Mouse (Mus musculus): ENCODE data around the gene Plbd1. TPM values are rescaled to one million over a fixed set of nuclear protein-coding genes. Genes with fewer than 3 reads are reported as not detected.

Gene Plbd1
- polyA plus RNA-seq, 1 experiment from 2014 or later, result 6.0 TPM

DNA sequence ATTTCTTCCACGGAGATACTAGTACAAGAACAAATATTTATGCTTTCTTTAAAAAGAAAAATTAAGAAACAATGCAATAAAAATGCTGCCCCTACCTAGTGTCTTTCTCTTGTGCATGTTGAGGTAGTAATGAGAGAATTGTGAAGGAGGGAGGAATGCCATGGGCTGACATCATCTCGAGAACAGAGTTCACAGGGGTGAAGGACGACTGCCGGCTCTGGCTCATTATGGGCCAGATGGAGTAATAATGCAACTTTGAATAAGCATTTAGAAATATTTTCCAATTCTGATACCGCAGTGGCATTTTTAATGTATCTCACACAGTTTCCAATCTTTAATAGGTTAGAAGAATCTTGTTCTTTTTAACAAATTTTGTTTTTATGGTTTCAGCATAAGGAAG lies 95.7 kb downstream of the Plbd1 start:
- Histone ChIP-seq H3K9me3 (ENCODE audit: control insufficient read depth, low read depth, low read length) (peaks cover 16% of the 10 kb centered on the region), H3K4me3 (ENCODE audit: low read depth, low read length) (no peak overlapping the region), H3K36me3 (ENCODE audit: control insufficient read depth, insufficient read depth, low read length) (peaks cover 69% of the 10 kb centered on the region), H3K4me1 (ENCODE audit: control insufficient read depth, insufficient read depth, low read length) (no peaks in the 10 kb centered on the region), H3K27ac (ENCODE audit: low read length) (no peak overlapping the region), H3K9ac (replicated peaks; ENCODE audit: low read depth, low read length) (no peak overlapping the region), H3K27me3 (ENCODE audit: control insufficient read depth, insufficient read depth, low read length) (no peaks in the 10 kb centered on the region), H3K4me2 (replicated peaks; ENCODE audit: low read depth, low read length) (no peak overlapping the region)
- ATAC-seq (ENCODE audit: insufficient number of reproducible peaks, insufficient read depth, low FRiP score, low read depth), result no peak
- WGBS, result 83% methylated on average over 5 of the region's 5 CpGs

Other genes starting within 250 kb of the Plbd1 start
- 0.36 TPM in 2 replicates for gene E330021D16Rik, start 246.4 kb downstream of the Plbd1 start, polyA plus RNA-seq (2014; fragmentation: Nextera tagmentation; extraction: Ambion mirVana)
- gene Atf7ip, start 155.8 kb downstream of the Plbd1 start, polyA plus RNA-seq (2014; fragmentation: Nextera tagmentation; extraction: Ambion mirVana), result 49.9 and 59.3 TPM in 2 replicates
- 1.6 and 3.3 TPM in 2 replicates for gene Gucy2c, start 119.8 kb upstream of the Plbd1 start, polyA plus RNA-seq (2014; fragmentation: Nextera tagmentation; extraction: Ambion mirVana)
- gene Hist4h4, start 142.5 kb upstream of the Plbd1 start, polyA plus RNA-seq (2014; fragmentation: Nextera tagmentation; extraction: Ambion mirVana), result 2.1 and 2.8 TPM in 2 replicates
- gene H2afj, start 146.3 kb upstream of the Plbd1 start, polyA plus RNA-seq (2014; fragmentation: Nextera tagmentation; extraction: Ambion mirVana), result 130 and 144 TPM in 2 replicates
- gene BC049715, start 165.7 kb upstream of the Plbd1 start, polyA plus RNA-seq (2014; fragmentation: Nextera tagmentation; extraction: Ambion mirVana), result 1.7 and 2.5 TPM in 2 replicates
- gene Wbp11, start 166.3 kb upstream of the Plbd1 start, polyA plus RNA-seq (2014; fragmentation: Nextera tagmentation; extraction: Ambion mirVana), result 103 and 109 TPM in 2 replicates
- 1.9 and 2.3 TPM in 2 replicates for gene Smco3, start 173.5 kb upstream of the Plbd1 start, polyA plus RNA-seq (2014; fragmentation: Nextera tagmentation; extraction: Ambion mirVana)
- 4.4 and 5.5 TPM in 2 replicates for gene Art4, start 195.8 kb upstream of the Plbd1 start, polyA plus RNA-seq (2014; fragmentation: Nextera tagmentation; extraction: Ambion mirVana)
- 229 and 247 TPM in 2 replicates for gene Mgp, start 213.9 kb upstream of the Plbd1 start, polyA plus RNA-seq (2014; fragmentation: Nextera tagmentation; extraction: Ambion mirVana)

Measured in stomach, embryonic 14.5 days (tissue).